Mouse (Mus musculus) frontal cortex, adult 2 months (tissue): ENCODE measurements at regions not wholly inside any gene's neighbourhood (a gene's known extent, or its start where the extent isn't known, plus 50 kb on each side); places are given as distances from the start of the nearest gene placed in this dataset.

ENCODE experiments used
- DNase-seq, 2 experiments: peaks; one replicate each; pipeline ENCODE4 v3.0.0; 2022; ENCODE audit warnings: low spot score in 1 of 2; ENCODE audit errors: extremely low spot score in 1 of 2

DNA sequence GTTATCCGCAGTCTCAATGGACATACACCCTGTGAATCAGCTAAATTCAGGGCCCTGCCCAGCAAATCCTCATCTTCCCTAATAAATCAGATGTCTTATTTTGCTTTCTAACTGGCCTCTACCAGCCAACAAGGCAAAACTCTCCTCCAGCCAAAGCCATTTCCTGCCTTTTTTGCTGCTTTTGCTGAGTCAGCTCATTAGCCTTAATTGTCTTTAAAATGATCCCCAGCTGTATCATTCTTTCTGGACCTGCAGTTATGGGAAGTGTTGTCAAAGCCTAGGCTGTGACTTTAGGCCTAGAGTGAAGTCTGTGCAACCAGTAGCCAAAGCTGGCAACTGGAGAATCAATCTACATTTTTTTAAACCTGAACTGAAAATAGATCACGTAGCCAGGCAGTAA, 81.4 kb downstream of the Mtpn start:
- DNase-seq: no peak

DNA sequence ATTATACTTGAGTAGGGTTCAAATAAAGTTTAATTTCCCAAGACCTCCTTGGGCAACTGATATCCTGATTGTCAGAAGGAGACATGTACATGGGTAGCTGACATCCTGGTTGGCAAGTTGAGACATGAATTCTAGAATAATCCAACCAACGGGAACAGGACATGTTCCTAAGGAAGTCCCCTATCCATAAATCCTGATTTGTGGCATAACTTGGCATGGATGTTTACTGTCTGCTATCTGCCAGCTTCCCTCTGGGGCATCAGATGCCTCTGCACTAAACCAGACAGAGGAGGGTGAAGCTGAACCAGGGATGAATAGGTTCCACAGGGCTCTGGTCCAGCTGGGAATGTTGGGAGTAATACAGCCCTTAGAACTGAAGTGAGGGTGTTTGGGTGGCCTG, 94.7 kb downstream of the Mtpn start:
- no peak for DNase-seq

DNA sequence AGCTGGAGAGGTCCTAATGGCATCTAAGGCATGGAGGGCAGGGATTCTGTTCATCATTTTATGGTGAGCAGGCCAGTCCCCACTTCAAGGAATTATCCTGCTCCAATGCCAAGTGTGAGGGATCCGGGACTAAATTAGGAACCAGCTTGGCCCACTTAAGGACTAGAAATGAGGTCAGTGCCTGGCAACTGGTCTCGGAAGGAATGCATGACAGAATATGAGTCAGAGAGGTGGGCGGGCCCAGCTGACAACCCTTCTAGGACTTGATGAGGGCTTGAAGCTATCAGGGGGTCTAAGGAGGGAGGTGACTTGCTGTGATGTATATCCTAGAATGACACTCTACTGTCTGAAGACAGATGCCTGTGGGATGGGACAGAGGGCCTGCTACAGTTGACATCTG, 100.4 kb upstream of the Fam180a start:
- peak; percentile 44 to 74 for DNase-seq

DNA sequence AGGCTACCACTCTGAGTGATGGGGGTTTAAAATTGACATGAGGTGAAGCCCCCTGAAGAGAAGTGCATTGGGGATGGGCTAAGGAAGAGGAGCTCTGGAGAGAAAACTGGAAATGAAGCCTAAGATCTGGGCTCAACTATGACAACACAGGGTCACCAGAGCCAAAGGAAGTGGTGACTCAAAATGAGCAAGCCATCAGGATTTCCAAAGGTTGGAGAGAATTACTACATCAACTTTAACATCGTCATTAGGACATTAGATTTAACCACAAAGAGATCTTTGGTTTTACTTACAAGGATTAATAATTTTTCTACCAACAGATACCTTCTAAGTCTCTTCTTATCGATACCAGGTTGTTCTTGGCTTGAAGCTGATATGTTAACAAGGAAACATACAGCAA, 98.6 kb upstream of the Fam180a start:
- no peak for DNase-seq

DNA sequence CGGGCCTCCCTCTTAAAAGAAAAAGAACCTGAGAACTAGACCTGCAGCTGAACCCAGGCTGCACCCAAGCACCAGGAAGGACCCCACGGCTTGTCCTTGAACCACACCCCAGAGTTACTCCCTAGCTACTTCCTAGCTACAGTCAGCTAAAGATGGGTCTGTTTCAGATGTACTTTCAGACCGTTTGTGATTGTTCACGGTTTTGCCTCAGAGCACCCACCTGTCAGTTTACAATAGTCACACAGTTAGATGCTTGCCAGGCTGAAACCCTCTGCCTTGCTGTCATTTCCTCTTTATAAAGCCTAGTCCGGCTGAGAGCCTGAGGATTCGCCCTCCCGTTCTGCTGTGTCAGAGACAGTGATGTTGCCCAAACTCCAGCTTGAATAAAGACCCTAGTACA, 95.0 kb upstream of the Fam180a start:
- DNase-seq: no peak

DNA sequence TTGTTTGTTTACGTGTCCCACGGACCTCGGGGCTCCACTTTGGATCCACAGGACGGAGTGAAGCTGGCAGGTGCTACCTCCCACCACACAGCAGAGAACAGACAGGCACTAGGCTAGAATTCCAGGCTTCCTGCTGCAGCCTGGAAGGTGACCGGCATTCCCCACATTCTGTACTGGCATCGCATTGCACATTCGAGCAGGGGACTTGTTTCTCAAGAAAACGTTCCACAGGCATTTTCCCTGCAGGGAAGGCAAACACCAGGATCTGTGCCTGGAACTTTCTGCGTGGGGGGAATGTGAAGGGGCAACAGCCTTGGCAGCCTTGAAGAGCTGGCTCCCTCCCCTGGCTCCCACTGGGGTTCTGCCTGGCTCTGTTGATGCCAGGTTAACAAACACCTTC, 79.1 kb upstream of the Fam180a start:
- peak in 1 of 2 experiments; percentile 39 for DNase-seq

DNA sequence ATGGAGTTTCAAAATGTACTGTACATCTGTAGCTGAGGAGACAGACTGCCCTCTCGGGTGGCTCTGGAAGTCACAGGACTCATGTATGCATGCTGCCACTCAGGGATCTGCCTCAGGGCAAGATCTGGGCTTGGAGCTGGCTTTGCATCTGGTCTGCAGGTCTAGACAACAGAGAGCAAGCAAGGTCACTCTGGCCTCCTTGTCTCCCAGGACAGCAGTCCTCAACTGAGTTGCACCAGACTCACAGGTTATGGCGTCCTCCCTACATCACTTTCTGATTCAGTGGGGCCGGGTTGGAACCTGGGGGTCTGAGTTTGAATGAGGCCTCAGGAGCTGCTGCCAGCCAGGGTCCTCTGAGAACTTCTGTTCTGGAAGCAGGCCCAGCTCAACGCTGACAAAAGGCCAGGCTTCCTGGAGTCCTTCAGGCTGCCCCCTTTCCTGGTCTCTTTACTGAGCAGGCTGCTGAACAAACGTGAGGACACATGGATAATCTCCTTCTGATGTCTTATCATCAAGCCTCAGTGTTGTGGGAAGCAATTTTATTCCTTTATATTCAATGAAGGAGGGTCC, 77.5 kb upstream of the Fam180a start:
- DNase-seq: no peak

DNA sequence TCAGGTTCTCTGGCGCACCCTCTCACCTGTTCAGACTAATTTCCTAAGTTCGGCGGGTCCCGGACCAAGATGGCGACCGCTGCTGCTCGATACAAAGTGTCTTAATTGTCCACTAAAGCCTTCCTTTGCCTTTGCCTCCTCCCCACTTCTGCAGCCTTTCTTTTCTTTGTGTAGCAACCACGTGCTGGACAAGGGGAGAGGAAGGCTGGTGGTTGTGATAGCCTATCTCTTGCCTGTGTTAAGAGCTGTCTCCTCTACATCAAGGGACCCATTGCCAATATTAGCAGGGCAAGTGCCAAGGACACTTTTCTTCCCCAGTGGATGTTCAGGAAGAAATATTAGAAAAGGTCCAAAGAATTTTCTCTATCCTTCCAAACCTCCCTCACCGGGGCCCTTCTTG, 69.8 kb upstream of the Fam180a start:
- no peak for DNase-seq

DNA sequence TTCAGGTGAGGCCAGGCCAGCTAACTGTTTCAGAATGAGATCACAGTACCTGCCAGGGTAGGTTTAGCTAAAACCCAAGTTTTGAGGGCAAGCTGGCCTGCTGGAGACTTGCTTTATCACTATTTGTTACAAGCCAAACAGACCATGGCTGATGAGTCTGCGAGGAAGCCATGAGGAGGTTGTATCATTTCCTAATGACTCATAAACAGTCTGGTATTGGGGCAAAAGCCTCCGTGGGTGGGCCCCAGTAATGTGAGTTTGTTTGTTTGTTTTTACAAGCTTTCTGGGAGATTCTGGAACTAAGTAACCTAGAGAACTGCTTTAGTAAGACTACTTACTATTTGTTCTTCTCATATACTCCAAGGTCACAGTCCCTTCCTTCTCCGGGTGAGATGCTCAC, 62.9 kb upstream of the Fam180a start:
- no peak for DNase-seq

DNA sequence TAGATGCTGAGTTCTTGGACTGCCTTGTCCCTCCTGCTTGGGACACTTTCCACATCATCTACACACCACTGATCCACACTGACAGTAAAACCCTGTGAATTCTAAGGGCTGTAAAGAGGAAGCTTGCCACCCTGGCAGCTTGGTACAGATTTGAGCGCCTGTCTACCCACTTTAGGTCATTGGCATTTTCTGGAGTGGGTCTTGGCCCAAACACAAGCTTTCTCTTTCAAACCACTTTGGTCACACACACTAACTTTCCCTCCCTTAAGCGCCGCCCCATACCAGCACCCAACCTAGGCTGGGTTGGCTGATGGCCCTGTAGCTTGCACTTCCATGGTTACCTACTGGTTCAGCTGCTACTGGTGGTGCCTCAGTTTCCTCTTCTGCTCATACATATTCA, 55.6 kb upstream of the Fam180a start:
- no peak for DNase-seq

DNA sequence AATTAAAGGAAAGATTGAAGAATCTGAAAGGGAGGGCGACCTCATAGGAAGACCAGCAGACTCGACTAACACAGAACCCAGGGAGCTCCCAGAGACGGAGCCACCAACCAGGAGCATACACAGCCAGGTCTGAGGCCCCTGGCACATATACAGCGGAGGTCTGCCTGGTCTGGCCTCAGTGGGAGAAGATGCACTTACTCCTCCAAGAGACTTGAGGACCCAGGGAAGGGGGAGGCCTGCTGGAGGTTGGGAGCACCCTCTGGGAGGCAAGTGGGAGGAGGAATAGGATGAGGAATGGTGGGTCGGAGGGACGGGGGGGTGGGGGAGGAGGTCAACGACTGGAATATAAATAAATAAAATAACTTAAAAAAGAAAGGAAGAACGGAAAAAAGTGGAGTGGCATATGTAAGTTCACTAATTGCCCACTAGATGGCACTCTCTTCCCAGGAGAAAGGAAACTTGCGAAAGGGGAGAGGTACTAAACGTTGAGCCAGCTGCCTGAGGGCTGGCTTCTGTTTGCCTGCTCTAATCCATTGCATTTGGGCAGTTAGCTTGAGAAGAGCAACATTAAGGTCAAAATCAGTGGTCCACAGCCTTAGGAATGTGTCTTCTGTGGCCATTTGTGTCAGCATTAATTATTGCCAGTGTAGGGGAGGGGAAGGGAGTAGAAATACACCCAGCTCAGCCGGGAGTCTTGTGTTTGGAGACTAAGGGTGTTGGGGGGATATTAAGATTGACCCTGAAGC, 55.0 kb upstream of the Fam180a start:
- peak in 1 of 2 experiments; percentile 71 for DNase-seq

DNA sequence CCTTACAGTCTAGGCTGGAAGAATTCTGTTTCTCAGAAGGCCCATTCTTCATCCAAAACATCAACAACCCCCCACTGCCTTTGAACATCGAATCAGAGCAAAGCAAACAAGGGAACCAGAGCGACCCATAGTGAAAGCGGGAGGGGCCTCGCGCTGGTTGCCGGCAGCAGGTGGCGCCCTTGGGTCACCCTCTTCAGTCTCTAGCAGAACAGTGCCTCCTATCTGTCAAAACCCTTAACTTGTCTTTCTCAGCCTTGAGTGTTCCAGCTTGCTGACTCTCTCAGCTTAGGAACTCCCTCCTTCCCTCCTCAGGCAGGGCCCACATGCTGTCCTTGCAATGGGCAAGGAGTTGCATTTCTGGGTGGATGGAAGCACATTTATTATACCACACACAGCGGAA, 53.9 kb upstream of the Fam180a start:
- peak; percentile 52 to 86 for DNase-seq

DNA sequence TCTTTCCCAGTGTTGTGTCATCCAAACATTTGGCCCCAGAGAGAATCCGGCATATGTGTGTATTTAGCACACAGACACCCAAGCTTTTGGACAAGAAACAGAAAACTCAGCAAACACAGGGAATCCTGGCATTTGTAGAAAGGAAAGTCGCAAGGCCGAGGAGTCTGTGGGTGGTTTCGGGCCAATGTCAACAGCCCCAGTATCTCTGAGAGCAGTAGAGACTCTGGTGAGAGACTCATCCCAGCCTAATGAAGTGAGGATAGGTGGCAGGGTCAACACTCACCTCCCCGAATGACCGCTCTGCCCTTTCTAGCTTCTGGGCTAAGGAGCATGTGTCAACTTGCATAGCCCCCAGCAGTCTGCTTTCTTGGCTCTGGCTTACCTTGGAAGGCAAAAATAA, 52.9 kb upstream of the Fam180a start:
- no peak for DNase-seq

DNA sequence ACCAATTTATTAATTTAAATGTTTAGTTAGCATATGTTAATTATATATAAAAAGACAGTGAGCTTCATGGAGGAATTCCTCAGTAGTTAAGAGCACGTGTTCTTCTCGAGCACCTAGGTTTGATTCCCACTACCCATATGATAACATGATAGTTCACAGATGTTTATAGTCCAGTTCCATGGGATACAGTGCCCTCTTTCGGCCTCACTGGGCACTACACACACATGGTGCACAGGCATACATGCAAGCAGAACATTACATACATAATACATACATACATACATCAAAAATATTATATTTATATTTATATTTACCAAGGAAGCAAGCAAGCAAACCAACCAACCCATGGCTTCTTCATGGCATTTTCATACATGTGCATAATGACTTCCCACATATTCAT, 51.6 kb upstream of the Fam180a start:
- DNase-seq: no peak

DNA sequence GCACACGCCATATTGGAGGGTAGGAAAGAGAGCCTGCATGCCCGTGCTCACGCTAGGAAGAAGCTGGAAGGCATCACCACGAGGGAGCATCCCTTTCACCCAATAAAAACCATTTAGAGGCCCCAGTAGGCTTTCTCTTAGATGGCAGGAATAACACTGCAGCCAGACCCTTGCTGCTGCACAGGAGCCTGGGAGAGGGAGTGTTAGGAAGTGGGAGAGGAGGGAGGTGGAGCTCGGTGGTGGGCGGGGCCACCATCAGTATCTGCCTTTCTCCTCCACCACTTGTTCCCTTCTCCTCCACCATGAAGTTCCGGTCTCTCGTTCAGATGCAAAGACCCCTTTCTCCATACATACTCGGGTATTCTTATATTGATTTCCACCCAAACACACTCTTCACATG, 50.6 kb upstream of the Fam180a start:
- no peak for DNase-seq
